Mouse (Mus musculus) myocyte (in vitro differentiated cells): ENCODE results near the gene Katnal1.

ENCODE experiments used
- CEBPB ChIP-seq: IDR thresholded peaks from 2 replicates; pipeline ENCODE4 v1.6.1; 2011; ENCODE audit warnings: mild to moderate bottlenecking, moderate library complexity; ENCODE audit not compliant: poor library complexity, insufficient read depth, severe bottlenecking
- POLR2A ChIP-seq: IDR thresholded peaks from one replicate; pipeline ENCODE4 v1.6.1; 2011; ENCODE audit warnings: low read depth, mild to moderate bottlenecking, control low read depth, moderate library complexity; ENCODE audit not compliant: insufficient read length
- POLR2AphosphoS2 ChIP-seq: IDR thresholded peaks from one replicate; pipeline ENCODE4 v1.6.1; 2011; ENCODE audit warnings: low read depth, control low read depth; ENCODE audit not compliant: insufficient read length
- USF1 ChIP-seq: IDR thresholded peaks from one replicate; pipeline ENCODE4 v1.6.1; 2011; ENCODE audit warnings: low read depth, mild to moderate bottlenecking, control low read depth, moderate library complexity

GRCm38 (mm10) chr5:148888032-148888431 is 41.1 kb downstream of the Katnal1 start:
- TF ChIP-seq POLR2AphosphoS2 (no peak), POLR2A (no peak), CEBPB (no peak), USF1 (no peak)
